Mouse (Mus musculus): ENCODE data around the gene Ppp2r5c.

DNA sequence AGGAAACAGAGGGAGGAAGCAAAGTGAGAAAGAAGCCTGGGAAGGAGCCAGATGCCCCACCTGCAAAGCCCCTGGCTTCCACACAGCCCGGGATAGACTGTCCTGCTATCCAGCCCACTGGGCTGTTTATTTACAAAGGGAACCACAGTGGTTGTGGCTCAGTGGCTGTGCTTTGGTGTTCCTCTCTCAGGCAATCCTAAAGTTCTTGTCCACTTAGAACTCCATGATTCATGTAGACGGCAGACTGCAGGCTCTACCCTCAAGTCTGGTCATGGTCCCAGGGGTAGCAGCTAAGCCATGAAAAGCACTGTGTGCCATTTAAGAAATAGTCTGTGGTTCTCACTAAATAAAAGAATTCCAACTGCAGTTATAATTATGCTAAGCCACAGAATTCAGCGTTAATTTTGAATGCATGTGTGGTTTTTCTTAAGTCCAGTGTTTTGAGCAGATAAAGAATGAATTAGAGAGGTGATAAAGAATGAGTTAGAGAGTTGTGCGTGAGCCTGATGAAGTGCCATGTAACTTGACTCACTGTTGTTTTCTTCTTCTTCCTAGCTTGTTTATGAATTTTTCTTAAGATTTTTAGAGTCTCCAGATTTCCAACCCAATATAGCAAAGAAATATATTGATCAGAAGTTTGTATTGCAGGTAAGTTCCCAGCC is 98.3 kb downstream of the Ppp2r5c start:
- TF ChIP-seq CTCF (IDR thresholded peaks at IDR 0.05) (no peak), EP300 (IDR thresholded peaks at IDR 0.05) (no peak)
